Mouse (Mus musculus) left cerebral cortex, adult 9 months (tissue): Measurements from ENCODE around the gene Defb33.

ENCODE experiments used
- DNase-seq, 2 experiments: peaks; one replicate each; pipeline ENCODE4 v3.0.0; 2022; ENCODE audit warnings: low spot score in 2 of 2

Defb33 gene

DNA sequence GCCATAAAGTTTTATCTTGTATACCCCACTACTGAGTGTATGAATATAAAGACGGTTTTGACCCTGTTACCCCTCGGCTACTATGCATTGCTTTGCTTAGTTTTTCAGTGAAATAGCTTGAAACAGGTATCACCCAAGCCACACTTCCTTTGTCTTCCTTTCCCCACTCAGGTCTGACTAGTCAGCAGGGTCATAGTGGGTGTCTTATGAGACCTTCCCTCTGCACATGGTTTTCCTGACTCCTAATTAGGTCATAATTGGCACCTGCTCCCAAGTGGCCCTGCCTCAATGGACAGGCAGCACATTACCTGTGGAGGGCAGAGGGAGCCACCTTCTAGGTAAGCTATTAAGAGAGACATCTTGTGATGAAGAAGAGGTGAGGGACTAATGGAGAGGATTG, at the start of gene Defb33:
Gene Defb33, plus strand, starts transcription at position 301 of the 400 bp plus-strand sequence.
- DNase-seq = no peak

- no peak for DNase-seq
These were observed 17.9 kb upstream of the Defb33 start for GRCm38 (mm10) chr8:20874608-20875007.

- no peak for DNase-seq
These were observed 10.1 kb downstream of the Defb33 start, which contains the start of gene Gm15056 for GRCm38 (mm10) chr8:20902527-20902926. TSS of gene Gm15056 (minus strand) at chr8:20902627.

- DNase-seq = no peak
These were observed 14.7 kb downstream of the Defb33 start for GRCm38 (mm10) chr8:20907119-20907518.

DNA sequence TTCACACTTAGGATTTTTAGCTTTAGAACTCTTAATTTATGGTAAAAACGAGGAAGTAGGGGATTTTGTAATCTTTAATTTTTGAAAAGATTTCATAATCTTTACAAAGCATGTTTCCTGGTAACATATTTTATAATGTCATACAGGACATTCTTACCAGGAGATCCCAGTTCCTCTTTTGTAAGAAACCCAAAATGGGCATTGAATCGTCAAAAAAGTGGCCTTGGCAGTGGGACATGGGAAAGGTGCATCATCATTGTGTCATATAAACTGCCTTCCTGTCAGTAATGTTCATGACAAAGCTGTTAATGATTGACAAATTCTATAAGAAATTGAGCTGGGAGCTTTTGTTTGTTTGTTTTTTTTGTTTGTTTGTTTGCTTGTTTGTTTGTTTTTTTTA, 15.8 kb downstream of the Defb33 start:
- no peak for DNase-seq

GRCm38 (mm10) chr8:20912288-20912687, 19.8 kb downstream of the Defb33 start:
- DNase-seq = no peak

- DNase-seq = no peak
These were observed 29.5 kb downstream of the Defb33 start, which contains the start of gene Gm6040 for GRCm38 (mm10) chr8:20921971-20922370. TSS of gene Gm6040 (minus strand) at chr8:20922071.

DNA sequence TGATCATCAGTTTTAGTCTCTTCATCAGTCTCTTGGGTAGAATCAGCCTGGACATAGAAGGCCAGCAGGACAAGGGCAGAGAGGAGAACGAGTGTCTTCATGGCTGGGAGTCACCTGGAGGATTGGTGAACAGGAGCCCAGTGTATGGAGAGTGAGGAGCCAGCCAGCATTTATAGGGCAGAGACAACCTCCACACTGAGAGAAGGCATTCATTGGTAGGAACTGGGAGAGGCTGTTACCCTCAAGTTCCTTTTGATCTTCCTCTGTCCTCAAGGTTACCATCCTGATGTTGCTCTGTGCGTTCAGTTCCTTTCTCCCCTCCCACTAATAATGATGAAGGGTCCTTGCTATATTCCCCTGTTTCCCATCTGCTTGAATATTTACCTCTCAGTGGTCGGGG, 52.1 kb downstream of the Defb33 start, which contains the start of gene AY761185:
Gene AY761185, minus strand, starts transcription at position 101 of the 400 bp plus-strand sequence.
- DNase-seq = no peak
